Mouse (Mus musculus) thymus, postnatal 0 days (tissue): ENCODE data around the gene Folr2. TPM values are rescaled to one million over a fixed set of nuclear protein-coding genes. Genes with fewer than 3 reads are reported as not detected.
A peak's percentile ranks its signal among the peaks of the same experiment; 100 is the strongest.

Source experiments
- DNase-seq: peaks from one replicate; pipeline ENCODE4 v3.0.0-alpha.2; 2015; ENCODE audit warnings: low spot score
- polyA plus RNA-seq: library from polyadenylated mRNA; unstranded; fragments of >200 nt; fragmentation: Nextera tagmentation; extraction: Ambion mirVana; gene quantifications from 2 replicates; pipeline ENCODE4 v1.2.1, GENCODE M21; 2015

Folr2 gene
- polyA plus RNA-seq, 1 experiment from 2014 or later, result 3.8 TPM

GRCm38 (mm10) chr7:101866491-101867265, 9.7 kb upstream of the Folr2 start:
- no peak for DNase-seq

GRCm38 (mm10) chr7:101863415-101863814, 6.4 kb upstream of the Folr2 start, which contains the start of gene Anapc15:
Anapc15 (plus strand) TSS chr7:101863715.
- DNase-seq, result no peak

- no peak for DNase-seq
Observed at GRCm38 (mm10) chr7:101862291-101862690, 5.3 kb upstream of the Folr2 start.

- DNase-seq, result no peak
Observed at GRCm38 (mm10) chr7:101860978-101861377, 4.0 kb upstream of the Folr2 start.

GRCm38 (mm10) chr7:101858362-101858761, 1.4 kb upstream of the Folr2 start:
- no peak for DNase-seq

GRCm38 (mm10) chr7:101853816-101854215, 3.2 kb downstream of the Folr2 start:
- no peak for DNase-seq

GRCm38 (mm10) chr7:101852846-101853245, 4.1 kb downstream of the Folr2 start:
- no peak for DNase-seq

- no peak for DNase-seq
Observed at GRCm38 (mm10) chr7:101851689-101852088, 5.3 kb downstream of the Folr2 start.

- DNase-seq, result no peak
Observed at GRCm38 (mm10) chr7:101847934-101848333, 9.1 kb downstream of the Folr2 start.

GRCm38 (mm10) chr7:101844186-101844585, 12.8 kb downstream of the Folr2 start:
- no peak for DNase-seq

- DNase-seq, result peak; percentile 35
Observed at GRCm38 (mm10) chr7:101837606-101838471, 19.2 kb downstream of the Folr2 start, which contains the start of gene Inppl1. Inppl1 (minus strand) TSS chr7:101838229.

GRCm38 (mm10) chr7:101837154-101837605, 19.8 kb downstream of the Folr2 start:
- DNase-seq, result no peak

- DNase-seq, result peak; percentile 60
Observed at GRCm38 (mm10) chr7:101836271-101837153, 20.5 kb downstream of the Folr2 start.

- no peak for DNase-seq
Observed at GRCm38 (mm10) chr7:101835457-101836109, 21.4 kb downstream of the Folr2 start.

- DNase-seq, result no peak
Observed at GRCm38 (mm10) chr7:101834903-101835302, 22.1 kb downstream of the Folr2 start.

GRCm38 (mm10) chr7:101833916-101834584, 22.9 kb downstream of the Folr2 start:
- no peak for DNase-seq

GRCm38 (mm10) chr7:101833352-101833751, 23.6 kb downstream of the Folr2 start:
- no peak for DNase-seq

GRCm38 (mm10) chr7:101832372-101832771, 24.6 kb downstream of the Folr2 start:
- no peak for DNase-seq

- DNase-seq, result no peak
Observed at GRCm38 (mm10) chr7:101831437-101831836, 25.6 kb downstream of the Folr2 start.

- DNase-seq, result no peak
Observed at GRCm38 (mm10) chr7:101830373-101830772, 26.6 kb downstream of the Folr2 start.
